Mouse (Mus musculus): ENCODE results near the gene Eps8.
A peak's percentile ranks its signal among the peaks of the same experiment; 100 is the strongest.

Eps8 gene

DNA sequence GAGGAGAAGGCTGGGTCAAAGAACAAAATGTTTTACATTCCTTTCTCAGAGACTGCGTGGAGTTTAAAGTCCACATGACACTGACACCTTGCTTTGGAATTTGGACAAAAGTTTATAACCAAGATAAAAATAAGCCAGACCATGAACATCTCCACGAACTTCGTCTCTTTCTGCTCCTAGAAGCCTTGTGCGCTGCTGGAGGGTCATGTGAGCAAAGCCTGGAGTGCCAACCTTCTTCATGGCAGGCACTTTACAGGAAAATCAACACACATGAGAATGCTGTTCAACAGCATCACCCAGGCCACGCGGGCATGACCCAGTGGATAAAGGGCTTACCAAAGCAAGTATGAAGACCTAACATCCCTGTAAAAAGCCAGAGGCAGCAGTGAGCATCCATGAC is 85.6 kb downstream of the Eps8 start:
- no peak for DNase-seq (ENCODE audit: low spot score)

DNA sequence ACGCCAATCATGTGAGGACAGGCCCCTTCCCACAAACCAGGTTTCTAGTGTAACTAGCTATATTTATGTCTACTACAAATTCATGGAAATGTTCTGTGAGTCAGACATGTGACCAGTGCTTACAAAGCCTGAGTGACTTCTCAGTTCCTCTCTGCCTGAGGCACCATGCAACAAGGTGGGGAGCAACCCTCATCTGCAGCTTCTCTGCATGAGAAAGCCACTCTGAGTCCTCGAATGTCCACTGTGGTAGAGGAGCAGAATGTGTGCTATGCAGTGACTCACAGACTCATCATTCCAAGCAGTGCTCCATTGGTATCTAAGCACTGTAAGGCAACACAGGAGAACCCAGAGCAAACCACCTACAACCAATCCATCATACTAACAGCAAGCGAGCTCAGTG is 88.8 kb downstream of the Eps8 start:
- DNase-seq (ENCODE audit: low spot score), result no peak

DNA sequence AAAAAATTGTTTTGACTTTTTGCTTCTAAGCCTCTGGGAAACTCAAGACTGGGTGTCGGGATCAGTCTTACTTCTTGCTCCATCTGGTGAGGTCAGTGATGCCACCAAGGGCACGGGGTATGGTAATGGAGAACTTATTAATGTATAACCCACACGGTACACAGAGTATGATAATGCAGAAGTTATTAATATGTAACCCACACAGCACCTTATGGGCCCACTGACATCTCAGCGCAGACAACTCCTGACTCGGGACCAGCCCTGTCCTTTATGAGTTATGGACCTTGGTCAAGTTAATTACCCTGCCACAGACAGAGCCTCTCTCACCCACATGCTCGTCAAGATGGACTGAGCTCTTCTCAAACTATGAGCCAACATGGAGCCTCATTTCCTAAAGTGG is 89.2 kb downstream of the Eps8 start:
- DNase-seq (ENCODE audit: low spot score), result no peak

- DNase-seq (ENCODE audit: low spot score), result peak; percentile 87
Observed at GRCm38 (mm10) chr6:137560358-137560859, 94.3 kb downstream of the Eps8 start.

DNA sequence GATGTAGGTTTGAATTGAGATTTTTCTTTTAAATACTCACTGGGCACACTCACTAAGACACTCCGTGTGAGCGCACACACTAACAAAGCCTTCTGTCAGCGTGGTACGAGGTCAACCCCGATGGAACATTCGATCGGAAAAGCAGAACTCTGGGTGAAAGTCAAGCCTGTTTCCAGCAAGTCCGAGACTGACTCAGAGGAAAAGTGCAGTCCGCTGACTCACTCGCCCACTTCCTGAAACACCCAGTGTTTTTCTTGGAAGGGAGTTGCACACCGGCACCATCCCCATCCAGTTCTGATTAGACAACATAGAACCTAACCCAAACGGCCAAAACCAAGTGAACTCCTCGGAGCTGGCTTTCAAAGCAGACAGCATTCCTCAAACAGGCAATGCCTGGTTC is 95.8 kb downstream of the Eps8 start:
- DNase-seq (ENCODE audit: low spot score), result peak; percentile 89

GRCm38 (mm10) chr6:137557671-137558070 is 97.0 kb downstream of the Eps8 start:
- DNase-seq (ENCODE audit: low spot score), result no peak

DNA sequence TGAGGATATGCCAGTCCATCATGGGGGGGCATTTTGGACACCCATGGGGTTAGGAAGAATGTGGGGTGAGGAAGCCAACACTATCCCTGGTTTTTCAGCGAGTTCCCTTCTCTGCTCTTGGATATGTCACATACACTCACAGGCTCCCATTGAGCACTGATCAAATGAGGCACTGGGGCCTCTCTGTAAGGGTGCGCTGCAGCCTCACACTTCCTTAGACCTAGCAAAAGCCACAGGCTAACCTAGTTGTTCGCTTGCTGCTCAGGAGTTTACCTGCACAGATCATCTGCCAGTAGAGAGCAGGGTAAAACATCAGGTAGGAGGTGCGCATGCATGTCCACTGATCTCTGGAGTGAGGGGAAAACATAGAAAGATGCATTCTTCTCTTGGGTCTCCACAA is 97.5 kb downstream of the Eps8 start:
- DNase-seq (ENCODE audit: low spot score), result no peak

- no peak for DNase-seq (ENCODE audit: low spot score)
Observed at GRCm38 (mm10) chr6:137556636-137557035, 98.0 kb downstream of the Eps8 start.

DNA sequence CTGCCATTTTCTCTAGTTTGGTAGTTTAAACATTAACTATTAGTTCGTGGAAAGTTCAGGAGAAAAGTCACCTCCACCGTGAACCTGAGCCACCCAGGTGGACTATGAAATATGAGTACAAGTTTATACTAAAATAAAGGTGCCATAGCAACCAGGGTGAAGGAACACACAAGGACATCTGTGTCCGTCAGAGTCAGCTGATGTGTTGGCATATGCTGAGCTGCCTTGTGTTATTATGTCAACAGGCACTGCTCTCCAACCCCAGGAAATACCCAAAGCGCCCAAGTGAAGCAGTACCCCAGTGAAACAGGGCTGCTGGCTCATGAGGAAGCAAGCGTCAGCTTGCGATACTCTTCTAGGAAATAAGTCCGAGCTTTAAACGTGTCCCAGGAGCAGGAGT is 104.5 kb downstream of the Eps8 start:
- DNase-seq (ENCODE audit: low spot score), result no peak

DNA sequence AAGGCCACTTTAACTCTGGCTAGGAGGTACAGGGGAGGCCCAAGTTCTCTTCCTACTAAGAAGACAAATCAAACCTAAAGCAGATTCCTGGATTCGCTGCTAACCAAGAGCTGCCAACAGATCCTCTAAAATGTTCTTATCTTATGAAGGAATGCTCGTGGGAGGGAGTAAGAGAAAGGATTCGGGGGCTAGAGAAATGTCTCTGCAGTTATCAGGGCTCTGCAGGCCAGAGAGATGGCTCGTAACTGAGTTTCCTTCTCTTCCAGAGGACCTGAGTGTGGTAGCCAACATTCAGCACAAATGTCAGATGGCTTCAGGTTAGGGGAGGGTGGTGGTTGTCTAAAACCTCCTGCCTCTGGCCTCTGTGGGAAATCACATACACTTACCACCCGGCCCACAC is 106.1 kb downstream of the Eps8 start:
- DNase-seq (ENCODE audit: low spot score), result no peak

DNA sequence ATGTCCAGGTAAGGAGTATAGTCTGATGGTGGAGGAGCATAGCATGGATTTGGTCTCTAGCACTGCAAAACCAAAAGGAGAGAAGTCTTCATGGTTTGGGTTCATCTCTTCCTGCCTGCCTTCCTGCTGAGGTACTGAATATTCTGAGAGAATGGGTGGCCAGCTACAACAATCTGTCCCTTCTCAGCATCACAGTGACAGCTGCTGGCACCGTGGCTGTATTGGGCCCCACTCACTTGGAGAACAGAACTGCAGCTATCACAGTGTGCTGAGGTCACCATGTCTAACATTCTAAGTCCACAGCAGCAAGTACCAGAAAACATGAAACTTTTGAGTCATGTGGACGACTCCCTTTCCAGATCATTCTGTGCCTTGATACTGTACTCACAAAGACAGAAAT is 107.1 kb downstream of the Eps8 start:
- DNase-seq (ENCODE audit: low spot score), result no peak

- no peak for DNase-seq (ENCODE audit: low spot score)
Observed at GRCm38 (mm10) chr6:137546101-137546500, 108.6 kb downstream of the Eps8 start.

- DNase-seq (ENCODE audit: low spot score), result no peak
Observed at GRCm38 (mm10) chr6:137545341-137545740, 109.3 kb downstream of the Eps8 start.

- DNase-seq (ENCODE audit: low spot score), result no peak
Observed at GRCm38 (mm10) chr6:137542231-137543152, 112.2 kb downstream of the Eps8 start.

DNA sequence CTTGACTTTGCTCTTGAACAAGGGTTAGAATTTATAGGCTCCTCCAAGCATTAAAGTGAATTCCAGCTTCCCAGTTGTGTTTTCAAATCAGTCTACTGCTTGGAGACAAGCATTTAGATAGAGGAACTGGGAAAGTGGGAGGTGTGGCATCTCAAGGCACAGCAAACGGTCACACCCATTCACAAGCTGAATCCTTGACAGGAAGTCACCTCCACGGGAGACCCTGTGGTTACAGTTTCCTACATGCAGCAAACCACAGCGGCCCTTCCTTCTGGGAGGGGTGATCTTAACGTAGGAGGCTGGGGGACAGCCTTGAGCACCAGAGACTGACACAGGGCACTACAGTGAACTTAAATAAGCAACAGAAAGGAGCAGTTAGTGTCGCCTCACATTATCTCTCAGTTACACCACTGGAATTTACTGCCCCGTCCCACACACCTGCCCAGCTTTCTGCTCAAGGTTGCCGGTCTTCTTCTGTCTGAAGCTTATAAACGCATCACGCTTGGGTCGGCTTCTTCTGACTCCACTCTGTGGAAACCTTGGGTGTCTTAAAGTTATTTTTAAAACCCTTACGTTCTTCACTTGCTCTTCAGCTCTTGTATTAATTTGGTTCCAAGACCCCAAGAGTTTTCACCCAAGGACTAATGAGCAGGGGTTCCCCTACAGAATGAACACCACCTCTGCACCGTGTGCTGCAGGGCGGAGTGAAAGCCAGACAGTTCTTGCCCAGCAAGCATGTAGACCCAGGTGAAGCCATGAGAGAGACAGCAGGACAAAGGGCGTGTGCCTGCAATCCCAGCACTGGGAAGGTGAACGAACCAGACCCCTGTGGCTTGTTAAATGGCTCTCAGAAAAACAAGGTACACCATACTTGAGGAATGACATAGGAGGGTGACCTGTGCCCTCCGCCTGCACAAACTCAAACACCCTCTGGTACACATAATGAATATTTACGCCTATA is 113.2 kb downstream of the Eps8 start:
- DNase-seq (ENCODE audit: low spot score), result no peak

DNA sequence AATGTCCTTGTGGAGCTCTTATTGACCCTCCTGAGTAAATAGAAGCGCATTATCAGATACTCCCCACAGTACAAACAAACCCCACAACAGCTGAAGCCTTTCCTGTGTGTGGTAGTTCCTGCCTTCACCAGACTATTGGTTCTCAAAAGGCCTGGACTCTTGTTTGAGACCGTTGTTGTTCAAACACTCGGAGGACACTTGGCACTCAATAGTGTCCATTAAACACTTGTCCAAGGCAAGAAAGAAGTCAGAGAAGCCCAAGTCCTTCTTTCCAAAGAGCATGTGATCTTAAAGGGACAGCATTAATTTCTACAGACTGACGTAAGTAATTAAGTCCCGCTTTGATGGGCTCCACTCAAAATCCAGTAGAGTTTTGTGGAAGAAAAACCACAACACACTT is 113.9 kb downstream of the Eps8 start:
- no peak for DNase-seq (ENCODE audit: low spot score)

GRCm38 (mm10) chr6:137540346-137540745 is 114.3 kb downstream of the Eps8 start:
- DNase-seq (ENCODE audit: low spot score), result no peak

DNA sequence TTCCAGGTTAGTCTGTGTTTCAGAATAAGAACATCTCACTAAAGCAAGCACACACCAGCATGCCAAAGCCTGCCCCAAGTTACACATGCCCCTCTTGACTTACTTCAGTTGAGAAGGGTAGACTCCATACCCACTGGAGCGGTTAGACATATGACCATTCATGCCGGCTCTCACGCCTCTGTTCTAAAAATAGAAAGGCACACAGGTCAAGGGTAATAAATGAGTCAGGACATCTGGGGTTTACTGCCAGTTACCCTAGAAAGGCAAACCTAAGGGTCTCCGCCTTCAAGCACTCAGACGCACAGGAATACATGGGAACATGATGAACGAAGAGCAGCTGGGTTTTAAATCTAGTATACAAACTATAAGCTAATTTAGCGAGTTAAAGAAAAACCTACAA is 115.5 kb downstream of the Eps8 start:
- DNase-seq (ENCODE audit: low spot score), result no peak

- DNase-seq (ENCODE audit: low spot score), result no peak
Observed at GRCm38 (mm10) chr6:137532758-137533157, 121.9 kb downstream of the Eps8 start.

DNA sequence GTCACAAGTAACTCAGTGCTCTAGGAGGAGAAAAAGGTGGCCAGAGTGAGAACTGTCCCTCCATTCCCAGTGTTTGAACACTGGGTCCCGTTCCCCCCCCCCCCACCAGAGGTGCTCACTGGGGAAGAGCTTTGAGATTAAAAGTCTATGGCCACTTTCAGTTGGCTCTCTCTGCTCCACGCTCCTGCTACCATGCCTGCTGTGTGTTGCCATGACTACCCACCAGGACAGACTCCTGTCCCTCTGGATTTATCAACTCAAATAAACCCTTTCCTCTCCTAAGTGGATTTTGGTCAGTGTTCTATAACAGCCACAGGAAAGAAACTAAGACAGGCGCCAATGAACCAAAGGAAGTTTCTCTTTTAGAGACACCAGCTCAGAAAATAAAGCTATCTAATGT is 128.9 kb downstream of the Eps8 start:
- no peak for DNase-seq (ENCODE audit: low spot score)

DNA sequence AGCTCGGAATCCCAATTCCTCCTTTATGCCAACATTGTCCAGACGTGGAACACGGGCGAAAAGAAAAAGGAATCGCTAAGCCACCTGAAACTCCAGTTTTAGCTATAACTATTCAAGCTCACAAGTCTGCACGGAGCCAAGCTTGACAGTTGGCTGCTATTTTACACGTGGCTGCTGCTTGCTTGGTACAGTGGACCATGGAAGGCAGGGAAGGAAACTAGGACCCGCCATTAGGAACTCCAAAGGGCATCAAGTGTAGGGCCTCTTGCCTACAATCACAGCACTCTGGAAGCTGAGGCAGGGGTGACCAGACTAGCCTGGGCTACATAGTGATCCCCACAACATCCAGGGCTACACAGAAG is 134.4 kb downstream of the Eps8 start:
- DNase-seq (ENCODE audit: low spot score), result no peak

DNA sequence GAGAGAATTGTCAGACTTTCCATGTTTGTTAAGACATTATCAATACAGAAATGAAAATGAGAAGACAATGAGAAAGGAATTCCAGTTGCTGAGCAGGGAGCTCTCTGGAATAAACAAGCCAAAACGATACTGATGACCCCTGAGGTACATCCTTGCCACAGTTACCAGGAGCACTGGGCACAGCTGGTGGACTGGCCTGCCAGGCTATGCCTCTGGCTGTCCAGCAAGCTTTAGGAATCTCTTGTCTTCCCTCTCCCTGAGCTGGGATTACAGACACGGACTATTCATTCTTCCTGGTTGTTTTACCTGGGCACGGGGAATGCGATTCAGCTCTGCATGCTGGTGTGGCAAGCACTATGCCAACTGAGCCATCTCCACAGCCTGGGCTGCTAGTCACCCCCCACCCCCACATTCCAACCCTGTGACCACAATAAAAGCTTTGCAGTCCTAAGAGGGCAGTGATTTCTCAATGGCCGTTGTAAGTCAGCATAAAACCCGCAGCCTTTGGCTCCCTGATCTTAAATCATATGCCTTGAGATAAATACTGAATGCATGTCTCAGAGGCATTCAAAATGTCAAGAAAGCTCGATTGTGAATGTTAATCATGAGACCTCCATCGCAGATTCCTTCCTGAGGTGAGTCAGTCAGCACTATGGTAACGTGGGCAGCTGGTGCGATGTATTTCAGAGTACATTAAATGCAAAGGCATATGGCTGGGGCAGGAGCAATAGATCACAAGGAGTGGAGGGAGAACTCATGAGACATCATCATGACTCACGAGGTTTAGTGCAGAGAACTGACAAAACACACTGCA is 134.9 kb downstream of the Eps8 start:
- DNase-seq (ENCODE audit: low spot score), result peak; percentile 25

All from adipocyte (in vitro differentiated cells).